Mouse (Mus musculus): ENCODE measurements at regions not wholly inside any gene's neighbourhood (a gene's known extent, or its start where the extent isn't known, plus 50 kb on each side); places are given as distances from the start of the nearest gene placed in this dataset.

GRCm38 (mm10) chr12:106426631-106427030 lies 416.6 kb downstream of the Vrk1 start:
- no peak for DNase-seq

GRCm38 (mm10) chr12:106429991-106430390 lies 420.0 kb downstream of the Vrk1 start:
- no peak for DNase-seq

- no peak for DNase-seq
Observed at GRCm38 (mm10) chr12:106445151-106445550, 435.1 kb downstream of the Vrk1 start.

- no peak for DNase-seq
Observed at GRCm38 (mm10) chr12:106445976-106446375, 435.9 kb downstream of the Vrk1 start.

GRCm38 (mm10) chr12:106446876-106447532 lies 437.0 kb downstream of the Vrk1 start:
- DNase-seq: no peak

- DNase-seq: no peak
Observed at GRCm38 (mm10) chr12:106448551-106448950, 438.5 kb downstream of the Vrk1 start.

- no peak for DNase-seq
Observed at GRCm38 (mm10) chr12:106453491-106453890, 443.5 kb downstream of the Vrk1 start.

- DNase-seq: no peak
Observed at GRCm38 (mm10) chr12:106458215-106458614, 448.2 kb downstream of the Vrk1 start.

GRCm38 (mm10) chr12:106460650-106461049 lies 450.6 kb downstream of the Vrk1 start:
- DNase-seq: no peak

GRCm38 (mm10) chr12:106462281-106462680 lies 452.3 kb downstream of the Vrk1 start:
- no peak for DNase-seq

- no peak for DNase-seq
Observed at GRCm38 (mm10) chr12:106464701-106465100, 454.7 kb downstream of the Vrk1 start.

GRCm38 (mm10) chr12:106468173-106468860 lies 458.3 kb downstream of the Vrk1 start:
- no peak for DNase-seq

GRCm38 (mm10) chr12:106474501-106475165 lies 464.6 kb downstream of the Vrk1 start:
- DNase-seq: no peak

- DNase-seq: no peak
Observed at GRCm38 (mm10) chr12:106475486-106476050, 465.5 kb downstream of the Vrk1 start.

- DNase-seq: no peak
Observed at GRCm38 (mm10) chr12:106477040-106477665, 467.1 kb downstream of the Vrk1 start.

- no peak for DNase-seq
Observed at GRCm38 (mm10) chr12:106477731-106478130, 467.7 kb downstream of the Vrk1 start.

- no peak for DNase-seq
Observed at GRCm38 (mm10) chr12:106478381-106478781, 468.4 kb downstream of the Vrk1 start.

GRCm38 (mm10) chr12:106479067-106479877 lies 469.2 kb downstream of the Vrk1 start:
- DNase-seq: no peak

GRCm38 (mm10) chr12:106479878-106480194 lies 469.8 kb downstream of the Vrk1 start:
- DNase-seq: no peak

- no peak for DNase-seq
Observed at GRCm38 (mm10) chr12:106480281-106481060, 470.4 kb downstream of the Vrk1 start.

- no peak for DNase-seq
Observed at GRCm38 (mm10) chr12:106501622-106502327, 491.7 kb downstream of the Vrk1 start.
